Mouse (Mus musculus) 416B (cell line): ENCODE measurements around the gene R3hdm1.
"Not testable (repeated sequence)": the region's sequence is repeated elsewhere in the genome, so short reads cannot be mapped to it uniquely, and the experiment has no call there.

Experiments
- DNase-seq: peaks from one replicate; pipeline ENCODE4 v3.0.0; 2011; ENCODE audit warnings: low read depth

R3hdm1 gene

GRCm38 (mm10) chr1:128136222-128136621, 33.1 kb downstream of the R3hdm1 start:
- DNase-seq: not testable (repeated sequence)

- DNase-seq: peak; percentile 73
These were observed 37.9 kb downstream of the R3hdm1 start for GRCm38 (mm10) chr1:128141039-128141438.

GRCm38 (mm10) chr1:128141737-128142136, 38.6 kb downstream of the R3hdm1 start:
- DNase-seq: peak; percentile 37

GRCm38 (mm10) chr1:128166956-128167355, 63.9 kb downstream of the R3hdm1 start:
- DNase-seq: no peak

- no peak for DNase-seq
These were observed 67.0 kb downstream of the R3hdm1 start for GRCm38 (mm10) chr1:128170104-128170503.

- DNase-seq: peak; percentile 61
These were observed 88.3 kb downstream of the R3hdm1 start for GRCm38 (mm10) chr1:128191426-128191825.

GRCm38 (mm10) chr1:128192369-128192768, 89.3 kb downstream of the R3hdm1 start:
- no peak for DNase-seq

- no peak for DNase-seq
These were observed 90.9 kb downstream of the R3hdm1 start for GRCm38 (mm10) chr1:128194011-128194410.

- no peak for DNase-seq
These were observed 94.3 kb downstream of the R3hdm1 start for GRCm38 (mm10) chr1:128197353-128197752.

GRCm38 (mm10) chr1:128213261-128213660, 110.2 kb downstream of the R3hdm1 start:
- peak; percentile 73 for DNase-seq

- DNase-seq: peak; percentile 44
These were observed 118.8 kb downstream of the R3hdm1 start for GRCm38 (mm10) chr1:128221886-128222285.

- DNase-seq: no peak
These were observed 120.2 kb downstream of the R3hdm1 start for GRCm38 (mm10) chr1:128223304-128223703.

- no peak for DNase-seq
These were observed 132.1 kb downstream of the R3hdm1 start for GRCm38 (mm10) chr1:128235181-128235580.

- no peak for DNase-seq
These were observed 140.5 kb downstream of the R3hdm1 start, which contains the start of gene Ubxn4 for GRCm38 (mm10) chr1:128243627-128243995. Ubxn4 (plus strand) TSS chr1:128243964.

GRCm38 (mm10) chr1:128243996-128244726, 141.1 kb downstream of the R3hdm1 start:
- DNase-seq: peak; percentile 99

GRCm38 (mm10) chr1:128244727-128245355, 141.7 kb downstream of the R3hdm1 start:
- peak; percentile 82 for DNase-seq

- not testable (repeated sequence) for DNase-seq
These were observed 164.0 kb downstream of the R3hdm1 start for GRCm38 (mm10) chr1:128267061-128267460.

- DNase-seq: no peak
These were observed 167.6 kb downstream of the R3hdm1 start for GRCm38 (mm10) chr1:128270731-128271130.

GRCm38 (mm10) chr1:128275908-128276307, 172.8 kb downstream of the R3hdm1 start:
- DNase-seq: no peak

- DNase-seq: no peak
These were observed 175.5 kb downstream of the R3hdm1 start for GRCm38 (mm10) chr1:128278563-128278962.

- peak; percentile 36 for DNase-seq
These were observed 178.7 kb downstream of the R3hdm1 start for GRCm38 (mm10) chr1:128281753-128282152.

GRCm38 (mm10) chr1:128282924-128283323, 179.8 kb downstream of the R3hdm1 start:
- peak; percentile 19 for DNase-seq

GRCm38 (mm10) chr1:128284157-128284690, 181.1 kb downstream of the R3hdm1 start:
- peak; percentile 15 for DNase-seq
